Mouse (Mus musculus): ENCODE measurements around the gene Mucl3. TPM values are rescaled to one million over a fixed set of nuclear protein-coding genes. Genes with fewer than 3 reads are reported as not detected.

Gene Mucl3
- polyA plus RNA-seq, 1 experiment from 2014 or later: 0.09 TPM

DNA sequence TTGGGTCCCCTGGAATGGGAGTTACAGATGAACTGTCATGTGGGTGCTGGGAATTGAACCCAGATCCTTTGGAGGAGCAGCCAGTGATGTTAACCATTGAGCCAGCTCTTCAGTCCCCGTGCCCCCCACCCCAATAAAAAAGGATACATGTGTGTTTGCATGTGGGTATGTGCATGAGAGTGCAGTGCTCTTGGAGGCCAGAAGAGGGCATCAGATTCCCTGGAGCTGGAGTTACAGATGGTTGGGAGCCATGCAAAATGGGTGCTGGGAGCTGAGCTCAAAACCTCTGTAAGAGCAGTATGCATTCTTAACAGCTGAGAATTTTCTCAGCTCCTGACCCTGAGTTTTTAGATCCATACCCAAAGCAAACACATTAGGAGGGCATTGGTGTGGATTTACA is 56.2 kb downstream of the Mucl3 start:
- Histone ChIP-seq H3K36me3 (replicated peaks) (no peaks in the 10 kb centered on the region), H3K4me2 (no peak overlapping the region), H3K4me3 (replicated peaks) (no peak overlapping the region), H3K9ac (no peak overlapping the region), H3K27ac (no peak overlapping the region), H3K4me1 (peaks cover 8% of the 10 kb centered on the region), H3K9me3 (0 out of 2 replicates have a peak, but pooled peaks cover 4% of the 10 kb centered on the region), H3K27me3 (peaks cover 9% of the 10 kb centered on the region; the same call in 1 of the 2 replicates)
- ATAC-seq (ENCODE audit: low FRiP score): no peak
- 85% methylated on average over 1 of the region's 1 CpGs for WGBS

Other genes starting within 250 kb of the Mucl3 start
- gene H2-Q6, start 218.8 kb downstream of the Mucl3 start, polyA plus RNA-seq (2016; fragmentation: Nextera tagmentation; extraction: Ambion mirVana): 0.23 and 0.34 TPM in 2 replicates
- gene H2-Q7, start 204.5 kb downstream of the Mucl3 start, polyA plus RNA-seq (2016; fragmentation: Nextera tagmentation; extraction: Ambion mirVana): 5.1 and 5.6 TPM in 2 replicates
- 0.04 TPM in 1 of 2 replicates, not detected in the other for gene H2-Q10, start 173.6 kb downstream of the Mucl3 start, polyA plus RNA-seq (2016; fragmentation: Nextera tagmentation; extraction: Ambion mirVana)
- gene Pou5f1, start 137.7 kb downstream of the Mucl3 start, polyA plus RNA-seq (2016; fragmentation: Nextera tagmentation; extraction: Ambion mirVana): 0.14 TPM in 1 of 2 replicates, not detected in the other
- gene Tcf19, start 126.9 kb downstream of the Mucl3 start, polyA plus RNA-seq (2016; fragmentation: Nextera tagmentation; extraction: Ambion mirVana): 53.4 and 59.0 TPM in 2 replicates
- 19.0 and 19.1 TPM in 2 replicates for gene Cchcr1, start 126.6 kb downstream of the Mucl3 start, polyA plus RNA-seq (2016; fragmentation: Nextera tagmentation; extraction: Ambion mirVana)
- gene Psors1c2, start 110.5 kb downstream of the Mucl3 start, polyA plus RNA-seq (2016; fragmentation: Nextera tagmentation; extraction: Ambion mirVana): 1.1 and 1.5 TPM in 2 replicates
- gene Cdsn, start 91.6 kb downstream of the Mucl3 start, polyA plus RNA-seq (2016; fragmentation: Nextera tagmentation; extraction: Ambion mirVana): not detected in 2 replicates
- not detected in 2 replicates for gene 2300002M23Rik, start 76.2 kb downstream of the Mucl3 start, polyA plus RNA-seq (2016; fragmentation: Nextera tagmentation; extraction: Ambion mirVana)
- gene Sfta2, start 42.1 kb downstream of the Mucl3 start, polyA plus RNA-seq (2016; fragmentation: Nextera tagmentation; extraction: Ambion mirVana): not detected in 2 replicates
- not detected in 2 replicates for gene Gm9573, start 17.1 kb downstream of the Mucl3 start, polyA plus RNA-seq (2016; fragmentation: Nextera tagmentation; extraction: Ambion mirVana)
- 16.8 and 22.3 TPM in 2 replicates for gene Vars2, start 23.9 kb upstream of the Mucl3 start, polyA plus RNA-seq (2016; fragmentation: Nextera tagmentation; extraction: Ambion mirVana)
- gene Gtf2h4, start 30.0 kb upstream of the Mucl3 start, polyA plus RNA-seq (2016; fragmentation: Nextera tagmentation; extraction: Ambion mirVana): 39.0 and 40.7 TPM in 2 replicates
- 176 and 185 TPM in 2 replicates for gene Ddr1, start 60.9 kb upstream of the Mucl3 start, polyA plus RNA-seq (2016; fragmentation: Nextera tagmentation; extraction: Ambion mirVana)
- gene Ier3, start 178.0 kb upstream of the Mucl3 start, polyA plus RNA-seq (2016; fragmentation: Nextera tagmentation; extraction: Ambion mirVana): 4.9 and 5.3 TPM in 2 replicates
- gene Flot1, start 179.5 kb upstream of the Mucl3 start, polyA plus RNA-seq (2016; fragmentation: Nextera tagmentation; extraction: Ambion mirVana): 53.7 and 56.0 TPM in 2 replicates
- 1,541 and 1,619 TPM in 2 replicates for gene Tubb5, start 194.6 kb upstream of the Mucl3 start, polyA plus RNA-seq (2016; fragmentation: Nextera tagmentation; extraction: Ambion mirVana)
- gene Mdc1, start 197.8 kb upstream of the Mucl3 start, polyA plus RNA-seq (2016; fragmentation: Nextera tagmentation; extraction: Ambion mirVana): 22.3 and 26.1 TPM in 2 replicates
- gene Nrm, start 217.6 kb upstream of the Mucl3 start, polyA plus RNA-seq (2016; fragmentation: Nextera tagmentation; extraction: Ambion mirVana): 56.2 and 60.5 TPM in 2 replicates
- 23.7 and 24.3 TPM in 2 replicates for gene Ppp1r18, start 221.9 kb upstream of the Mucl3 start, polyA plus RNA-seq (2016; fragmentation: Nextera tagmentation; extraction: Ambion mirVana)
- 48.0 and 54.8 TPM in 2 replicates for gene Dhx16, start 236.1 kb upstream of the Mucl3 start, polyA plus RNA-seq (2016; fragmentation: Nextera tagmentation; extraction: Ambion mirVana)

Measured in forebrain, embryonic 12.5 days (tissue).